Mouse (Mus musculus) liver, postnatal 0 days (tissue): ENCODE data around the gene Cebpe.

Source experiments
- CTCF ChIP-seq: sonication (generic); IDR thresholded peaks from 2 replicates; pipeline ENCODE4 v1.5.1; 2016; ENCODE audit warnings: antibody characterized with exemption, low read depth
- EP300 ChIP-seq: IDR thresholded peaks from 2 replicates; pipeline ENCODE4 v1.6.1; 2016; ENCODE audit warnings: antibody characterized with exemption, low read depth, mild to moderate bottlenecking

DNA sequence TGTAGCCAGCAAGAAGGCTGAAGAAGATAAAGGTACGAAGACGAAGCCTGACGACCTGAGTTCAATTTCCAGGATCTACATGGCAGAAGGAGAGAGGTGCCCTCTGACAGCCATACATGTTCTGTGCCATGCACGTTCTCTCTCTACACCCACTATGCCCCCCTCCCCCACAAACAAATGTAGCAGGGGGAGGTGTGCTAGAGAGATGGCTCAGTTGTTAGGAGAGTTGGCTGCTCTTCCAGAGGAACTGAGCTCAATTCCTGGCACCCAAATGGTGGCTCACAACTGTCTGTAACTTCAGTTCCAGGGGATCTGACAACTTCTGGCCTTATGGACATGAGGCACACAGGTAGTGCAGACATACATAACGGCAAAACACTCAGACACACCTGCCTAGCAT lies 35.7 kb downstream of the Cebpe start:
- TF ChIP-seq CTCF = no peak
- TF ChIP-seq EP300 = no peak
